Mouse (Mus musculus): ENCODE results near the gene Safb. TPM values are rescaled to one million over a fixed set of nuclear protein-coding genes. Genes with fewer than 3 reads are reported as not detected.

The Safb gene
- total RNA-seq, 1 experiment: 116 TPM

GRCm38 (mm10) chr17:56643237-56643636, 58.6 kb downstream of the Safb start:
- in situ Hi-C loops (cut with MboI; ENCODE audit: low sequenced_read_pairs in 2 of 2, unreplicated experiment in 2 of 2): no loop called here
- no peaks in the 10 kb centered on the region for H3K9me3 ChIP-seq (ENCODE audit: control insufficient read depth, insufficient read depth, low read depth, low read length)
- H3K36me3 ChIP-seq (ENCODE audit: control insufficient read depth, insufficient read depth, low read length, poor library complexity, severe bottlenecking): no peaks in the 10 kb centered on the region
- H3K4me3 ChIP-seq (ENCODE audit: insufficient read depth in 1 of 2, low read depth in 1 of 2, low read length in 2 of 2, poor library complexity in 1 of 2, severe bottlenecking in 1 of 2): no peak overlapping the region
- H3K9ac ChIP-seq (ENCODE audit: insufficient read depth, low read depth, low read length, poor library complexity, severe bottlenecking): no peak overlapping the region
- no peak for DNase-seq (ENCODE audit: low read depth, low spot score)
- no peaks in the 10 kb centered on the region for H3K4me1 ChIP-seq (ENCODE audit: control insufficient read depth in 2 of 2, insufficient read depth in 2 of 2, low read length in 2 of 2, poor library complexity in 1 of 2)
- TF ChIP-seq ZC3H11A (IDR thresholded peaks at IDR 0.05; ENCODE audit: borderline replicate concordance, low read depth, low read length): no peak
- TF ChIP-seq ZNF384 (IDR thresholded peaks at IDR 0.05; ENCODE audit: low read depth, low read length): no peak
- no peak for TF ChIP-seq HCFC1 (IDR thresholded peaks at IDR 0.05; ENCODE audit: borderline replicate concordance, insufficient read depth, low read length)
- TF ChIP-seq CHD2 (IDR thresholded peaks at IDR 0.05; ENCODE audit: low read depth, low read length): no peak
- TF ChIP-seq MAFK (IDR thresholded peaks at IDR 0.05; ENCODE audit: insufficient read depth, low read depth, low read length): no peak
- H3K27ac ChIP-seq (ENCODE audit: insufficient read depth, low read depth, low read length, poor library complexity, severe bottlenecking): no peak overlapping the region

- Histone ChIP-seq H3K4me3 (ENCODE audit: insufficient read depth in 1 of 2, low read depth in 1 of 2, low read length in 2 of 2, poor library complexity in 1 of 2, severe bottlenecking in 1 of 2) (no peak overlapping the region), H3K9me3 (ENCODE audit: control insufficient read depth, insufficient read depth, low read depth, low read length) (no peaks in the 10 kb centered on the region), H3K36me3 (ENCODE audit: control insufficient read depth, insufficient read depth, low read length, poor library complexity, severe bottlenecking) (no peaks in the 10 kb centered on the region), H3K9ac (ENCODE audit: insufficient read depth, low read depth, low read length, poor library complexity, severe bottlenecking) (no peak overlapping the region), H3K27ac (ENCODE audit: insufficient read depth, low read depth, low read length, poor library complexity, severe bottlenecking) (no peak overlapping the region), H3K4me1 (ENCODE audit: control insufficient read depth in 2 of 2, insufficient read depth in 2 of 2, low read length in 2 of 2, poor library complexity in 1 of 2) (peaks cover 0 to 4% of the 10 kb centered on the region in 2 experiments; a peak in 2 of 4 replicates)
- DNase-seq (ENCODE audit: low read depth, low spot score): no peak
- TF ChIP-seq ZNF384 (IDR thresholded peaks at IDR 0.05; ENCODE audit: low read depth, low read length): no peak
- no peak for TF ChIP-seq MAFK (IDR thresholded peaks at IDR 0.05; ENCODE audit: insufficient read depth, low read depth, low read length)
- TF ChIP-seq HCFC1 (IDR thresholded peaks at IDR 0.05; ENCODE audit: borderline replicate concordance, insufficient read depth, low read length): no peak
- no peak for TF ChIP-seq ZC3H11A (IDR thresholded peaks at IDR 0.05; ENCODE audit: borderline replicate concordance, low read depth, low read length)
- no peak for TF ChIP-seq CHD2 (IDR thresholded peaks at IDR 0.05; ENCODE audit: low read depth, low read length)
- in situ Hi-C loops (cut with MboI; ENCODE audit: low sequenced_read_pairs in 2 of 2, unreplicated experiment in 2 of 2): no loop called here
These were observed 62.9 kb downstream of the Safb start for GRCm38 (mm10) chr17:56647546-56647945.

GRCm38 (mm10) chr17:56651801-56652200, 67.2 kb downstream of the Safb start:
- H3K27ac ChIP-seq (ENCODE audit: insufficient read depth, low read depth, low read length, poor library complexity, severe bottlenecking): no peak overlapping the region
- H3K36me3 ChIP-seq (ENCODE audit: control insufficient read depth, insufficient read depth, low read length, poor library complexity, severe bottlenecking): no peaks in the 10 kb centered on the region
- H3K4me1 ChIP-seq (ENCODE audit: control insufficient read depth in 2 of 2, insufficient read depth in 2 of 2, low read length in 2 of 2, poor library complexity in 1 of 2): peaks cover 0 to 4% of the 10 kb centered on the region in 2 experiments; a peak in 2 of 4 replicates
- H3K9ac ChIP-seq (ENCODE audit: insufficient read depth, low read depth, low read length, poor library complexity, severe bottlenecking): no peak overlapping the region
- no peak overlapping the region for H3K4me3 ChIP-seq (ENCODE audit: insufficient read depth in 1 of 2, low read depth in 1 of 2, low read length in 2 of 2, poor library complexity in 1 of 2, severe bottlenecking in 1 of 2)
- TF ChIP-seq ZNF384 (IDR thresholded peaks at IDR 0.05; ENCODE audit: low read depth, low read length): no peak
- no peak for TF ChIP-seq CHD2 (IDR thresholded peaks at IDR 0.05; ENCODE audit: low read depth, low read length)
- in situ Hi-C loops (cut with MboI; ENCODE audit: low sequenced_read_pairs in 2 of 2, unreplicated experiment in 2 of 2): no loop called here
- DNase-seq (ENCODE audit: low read depth, low spot score): no peak
- no peaks in the 10 kb centered on the region for H3K9me3 ChIP-seq (ENCODE audit: control insufficient read depth, insufficient read depth, low read depth, low read length)

- TF ChIP-seq CHD2 (IDR thresholded peaks at IDR 0.05; ENCODE audit: low read depth, low read length) (no peak), HCFC1 (IDR thresholded peaks at IDR 0.05; ENCODE audit: borderline replicate concordance, insufficient read depth, low read length) (no peak), ZC3H11A (IDR thresholded peaks at IDR 0.05; ENCODE audit: borderline replicate concordance, low read depth, low read length) (no peak)
- in situ Hi-C loops (cut with MboI; ENCODE audit: low sequenced_read_pairs in 2 of 2, unreplicated experiment in 2 of 2): no loop called here
- no peaks in the 10 kb centered on the region for H3K36me3 ChIP-seq (ENCODE audit: control insufficient read depth, insufficient read depth, low read length, poor library complexity, severe bottlenecking)
- no peak overlapping the region for H3K9ac ChIP-seq (ENCODE audit: insufficient read depth, low read depth, low read length, poor library complexity, severe bottlenecking)
- no peak for DNase-seq (ENCODE audit: low read depth, low spot score)
- H3K9me3 ChIP-seq (ENCODE audit: control insufficient read depth, insufficient read depth, low read depth, low read length): no peaks in the 10 kb centered on the region
- H3K4me1 ChIP-seq (ENCODE audit: control insufficient read depth in 2 of 2, insufficient read depth in 2 of 2, low read length in 2 of 2, poor library complexity in 1 of 2): peaks cover 0 to 7% of the 10 kb centered on the region in 2 experiments; a peak in 2 of 4 replicates
- H3K27ac ChIP-seq (ENCODE audit: insufficient read depth, low read depth, low read length, poor library complexity, severe bottlenecking): no peak overlapping the region
- no peak overlapping the region for H3K4me3 ChIP-seq (ENCODE audit: insufficient read depth in 1 of 2, low read depth in 1 of 2, low read length in 2 of 2, poor library complexity in 1 of 2, severe bottlenecking in 1 of 2)
These were observed 70.1 kb downstream of the Safb start for GRCm38 (mm10) chr17:56654771-56655170.

- Histone ChIP-seq H3K9ac (ENCODE audit: insufficient read depth, low read depth, low read length, poor library complexity, severe bottlenecking) (no peak overlapping the region), H3K4me1 (ENCODE audit: control insufficient read depth in 2 of 2, insufficient read depth in 2 of 2, low read length in 2 of 2, poor library complexity in 1 of 2) (peaks cover 0 to 11% of the 10 kb centered on the region in 2 experiments; a peak in 2 of 4 replicates), H3K9me3 (ENCODE audit: control insufficient read depth, insufficient read depth, low read depth, low read length) (no peaks in the 10 kb centered on the region), H3K36me3 (ENCODE audit: control insufficient read depth, insufficient read depth, low read length, poor library complexity, severe bottlenecking) (no peaks in the 10 kb centered on the region), H3K4me3 (ENCODE audit: insufficient read depth in 1 of 2, low read depth in 1 of 2, low read length in 2 of 2, poor library complexity in 1 of 2, severe bottlenecking in 1 of 2) (no peak overlapping the region), H3K27ac (ENCODE audit: insufficient read depth, low read depth, low read length, poor library complexity, severe bottlenecking) (no peak overlapping the region)
- no peak for DNase-seq (ENCODE audit: low read depth, low spot score)
- in situ Hi-C loops (cut with MboI; ENCODE audit: low sequenced_read_pairs in 2 of 2, unreplicated experiment in 2 of 2): no loop called here
- TF ChIP-seq CHD2 (IDR thresholded peaks at IDR 0.05; ENCODE audit: low read depth, low read length): no peak
- TF ChIP-seq ZC3H11A (IDR thresholded peaks at IDR 0.05; ENCODE audit: borderline replicate concordance, low read depth, low read length): no peak
- no peak for TF ChIP-seq HCFC1 (IDR thresholded peaks at IDR 0.05; ENCODE audit: borderline replicate concordance, insufficient read depth, low read length)
- TF ChIP-seq MAFK (IDR thresholded peaks at IDR 0.05; ENCODE audit: insufficient read depth, low read depth, low read length): no peak
- TF ChIP-seq ZNF384 (IDR thresholded peaks at IDR 0.05; ENCODE audit: low read depth, low read length): no peak
These were observed 70.7 kb downstream of the Safb start for GRCm38 (mm10) chr17:56655311-56655710.

Other genes with a start within 250 kb of the Safb start
- gene Ptprs, start 108.3 kb upstream of the Safb start, total RNA-seq (2012; rRNA removed): 128 and 197 TPM in 2 replicates
- gene Znrf4, start 72.4 kb upstream of the Safb start, total RNA-seq (2012; rRNA removed): not detected in 2 replicates
- gene Gm20219, start 30.4 kb upstream of the Safb start, total RNA-seq (2012; rRNA removed): 1.5 and 2.6 TPM in 2 replicates
- 113 and 172 TPM in 2 replicates for gene Safb2, start 240 bp upstream of the Safb start, total RNA-seq (2012; rRNA removed)
- gene 2410015M20Rik, start 24.9 kb downstream of the Safb start, total RNA-seq (2012; rRNA removed): 236 and 294 TPM in 2 replicates
- 3,972 and 4,168 TPM in 2 replicates for gene Rpl36, start 28.6 kb downstream of the Safb start, total RNA-seq (2012; rRNA removed)
- gene Lonp1, start 42.1 kb downstream of the Safb start, total RNA-seq (2012; rRNA removed): 169 and 222 TPM in 2 replicates
- 1.2 and 1.3 TPM in 2 replicates for gene Catsperd, start 43.3 kb downstream of the Safb start, total RNA-seq (2012; rRNA removed)
- 133 and 146 TPM in 2 replicates for gene Ranbp3, start 88.5 kb downstream of the Safb start, total RNA-seq (2012; rRNA removed)
- gene Ndufa11, start 132.9 kb downstream of the Safb start, total RNA-seq (2012; rRNA removed): 484 and 561 TPM in 2 replicates
- gene Vmac, start 133.2 kb downstream of the Safb start, total RNA-seq (2012; rRNA removed): 7.7 and 8.4 TPM in 2 replicates
- gene Nrtn, start 172.7 kb downstream of the Safb start, total RNA-seq (2012; rRNA removed): 8.4 and 17.7 TPM in 2 replicates
- gene Dus3l, start 179.9 kb downstream of the Safb start, total RNA-seq (2012; rRNA removed): 70.2 and 108 TPM in 2 replicates
- gene Prr22, start 185.4 kb downstream of the Safb start, total RNA-seq (2012; rRNA removed): 1.2 and 1.5 TPM in 2 replicates
- gene Rfx2, start 246.2 kb downstream of the Safb start, total RNA-seq (2012; rRNA removed): 15.8 and 22.5 TPM in 2 replicates